Mouse (Mus musculus) liver, embryonic 15.5 days (tissue): ENCODE measurements at regions not wholly inside any gene's neighbourhood (a gene's known extent, or its start where the extent isn't known, plus 50 kb on each side); places are given as distances from the start of the nearest gene placed in this dataset.

ENCODE experiments used
- ATAC-seq: fragments of 200-750 bp; cut with Nextera tagmentation; 2 replicates; pipeline ENCODE4 v1.8.0; 2017; ENCODE audit warnings: moderate number of reproducible peaks, mild to moderate bottlenecking, moderate library complexity; ENCODE audit not compliant: insufficient read depth
- H3K27ac ChIP-seq: fragments of 300-500 bp; sonication (generic); replicated peaks from 2 replicates; pipeline ENCODE4 v1.5.1; 2015; ENCODE audit warnings: mild to moderate bottlenecking, inconsistent platforms
- H3K27me3 ChIP-seq: fragments of 300-500 bp; sonication (generic); 2 replicates; pipeline ENCODE4 v1.6.1; 2015; ENCODE audit warnings: mild to moderate bottlenecking, inconsistent platforms
- H3K36me3 ChIP-seq: fragments of 300-500 bp; sonication (generic); replicated peaks from 2 replicates; pipeline ENCODE4 v1.6.1; 2015; ENCODE audit warnings: moderate library complexity, mild to moderate bottlenecking, inconsistent platforms
- H3K4me1 ChIP-seq: fragments of 300-500 bp; sonication (generic); replicated peaks from 2 replicates; pipeline ENCODE4 v1.6.1; 2015; ENCODE audit warnings: inconsistent platforms
- H3K4me2 ChIP-seq: fragments of 300-500 bp; sonication (generic); 2 replicates; pipeline ENCODE4 v1.6.1; 2015; ENCODE audit warnings: moderate library complexity, mild to moderate bottlenecking, inconsistent platforms
- H3K4me3 ChIP-seq: fragments of 300-500 bp; sonication (generic); replicated peaks from 2 replicates; pipeline ENCODE4 v1.5.1; 2015; ENCODE audit warnings: mild to moderate bottlenecking, inconsistent platforms
- H3K9ac ChIP-seq: fragments of 300-500 bp; sonication (generic); 2 replicates; pipeline ENCODE4 v1.6.1; 2015; ENCODE audit warnings: moderate library complexity, mild to moderate bottlenecking, inconsistent platforms
- H3K9me3 ChIP-seq: fragments of 300-500 bp; sonication (generic); replicated peaks from 2 replicates; pipeline ENCODE4 v1.6.1; 2016; ENCODE audit warnings: inconsistent platforms
- WGBS: fragments of 180-500 bp; shearing (Covaris S2); methylation state at CpG from one replicate; pipeline ENCODE4 v1.1.7; 2015; ENCODE audit warnings: mixed read lengths; ENCODE audit not compliant: insufficient replicate concordance; 5-methylcytosine and 5-hydroxymethylcytosine counted together

DNA sequence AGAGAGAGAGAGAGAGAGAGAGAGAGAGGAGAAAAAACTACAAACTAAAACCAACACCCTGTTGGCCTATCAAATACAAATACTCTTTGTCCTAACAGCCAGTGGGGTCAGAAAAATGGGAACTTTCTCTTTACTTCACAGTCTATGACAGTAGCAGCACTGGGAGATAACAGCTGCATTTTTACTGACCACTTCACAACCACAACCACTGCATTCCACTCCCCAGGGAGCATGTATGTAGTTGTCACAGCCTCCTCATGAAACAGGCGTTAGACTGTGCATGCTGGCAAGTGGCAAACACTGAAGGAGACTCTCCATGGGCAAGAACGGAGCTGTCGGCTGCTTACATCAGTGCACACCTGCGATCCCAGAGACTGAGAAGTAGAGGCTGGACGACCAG, 196.2 kb upstream of the Jmjd1c start:
- H3K4me1 ChIP-seq, result peaks cover 9% of the 10 kb centered on the region; the same call in 1 of the 2 replicates
- no peaks in the 10 kb centered on the region for H3K27me3 ChIP-seq
- H3K4me2 ChIP-seq, result no peak overlapping the region
- H3K4me3 ChIP-seq, result no peak overlapping the region
- no peak for ATAC-seq
- no peaks in the 10 kb centered on the region for H3K9me3 ChIP-seq
- H3K27ac ChIP-seq, result no peak overlapping the region
- 69% methylated on average over 5 of the region's 5 CpGs for WGBS
- no peak overlapping the region for H3K9ac ChIP-seq
- H3K36me3 ChIP-seq, result no peaks in the 10 kb centered on the region

DNA sequence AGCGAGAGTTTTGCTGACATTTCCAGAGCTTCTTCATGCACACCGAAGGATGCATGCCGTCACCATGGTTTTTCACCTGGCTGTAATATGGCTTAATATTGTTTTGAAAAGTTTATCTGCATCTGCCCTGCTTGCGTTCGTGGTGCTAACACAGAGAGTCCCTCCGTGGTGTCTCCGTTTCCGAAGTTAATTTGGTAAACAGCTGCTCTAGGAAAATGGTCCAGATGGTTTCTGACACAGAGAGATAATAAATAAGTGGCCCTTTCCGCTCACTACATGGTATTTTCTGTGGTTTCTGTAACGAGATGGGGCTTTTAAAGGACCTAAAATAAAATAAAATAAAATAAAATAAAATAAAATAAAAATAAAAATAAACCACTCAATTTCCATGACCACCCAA, 195.1 kb upstream of the Jmjd1c start:
- no peak overlapping the region for H3K9ac ChIP-seq
- no peaks in the 10 kb centered on the region for H3K36me3 ChIP-seq
- no peak for ATAC-seq
- H3K27ac ChIP-seq, result no peak overlapping the region
- H3K9me3 ChIP-seq, result no peaks in the 10 kb centered on the region
- no peak overlapping the region for H3K4me2 ChIP-seq
- 36% methylated on average over 10 of the region's 10 CpGs for WGBS
- H3K4me3 ChIP-seq, result no peak overlapping the region
- H3K27me3 ChIP-seq, result no peaks in the 10 kb centered on the region
- H3K4me1 ChIP-seq, result peaks cover 9% of the 10 kb centered on the region; the same call in 1 of the 2 replicates

DNA sequence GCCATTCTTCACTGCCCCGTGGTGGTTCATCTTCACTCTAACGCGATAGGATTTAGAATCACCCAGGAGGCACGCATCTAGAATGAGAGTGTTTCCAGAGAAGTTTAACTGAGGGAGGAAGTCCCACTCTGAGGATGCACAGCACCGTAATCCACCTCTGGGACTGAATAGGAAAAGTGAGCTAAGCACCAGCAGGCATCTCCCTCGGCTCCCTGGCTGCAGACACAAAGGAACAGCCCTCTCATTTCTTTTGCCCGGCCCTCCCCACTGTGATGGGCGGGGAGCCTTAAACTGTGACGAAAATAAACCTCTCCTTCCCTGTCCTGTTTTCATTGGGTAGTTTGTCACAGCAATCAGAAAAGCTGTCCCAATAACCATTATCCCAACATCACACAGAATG, 194.1 kb upstream of the Jmjd1c start:
- Histone ChIP-seq H3K27me3 (no peaks in the 10 kb centered on the region), H3K36me3 (no peaks in the 10 kb centered on the region), H3K4me1 (peaks cover 9% of the 10 kb centered on the region; the same call in 1 of the 2 replicates), H3K4me2 (peak overlapping the region; percentile 41), H3K4me3 (no peak overlapping the region), H3K9ac (no peak overlapping the region), H3K9me3 (no peaks in the 10 kb centered on the region), H3K27ac (no peak overlapping the region)
- 10% methylated on average over 9 of the region's 9 CpGs for WGBS
- no peak for ATAC-seq

DNA sequence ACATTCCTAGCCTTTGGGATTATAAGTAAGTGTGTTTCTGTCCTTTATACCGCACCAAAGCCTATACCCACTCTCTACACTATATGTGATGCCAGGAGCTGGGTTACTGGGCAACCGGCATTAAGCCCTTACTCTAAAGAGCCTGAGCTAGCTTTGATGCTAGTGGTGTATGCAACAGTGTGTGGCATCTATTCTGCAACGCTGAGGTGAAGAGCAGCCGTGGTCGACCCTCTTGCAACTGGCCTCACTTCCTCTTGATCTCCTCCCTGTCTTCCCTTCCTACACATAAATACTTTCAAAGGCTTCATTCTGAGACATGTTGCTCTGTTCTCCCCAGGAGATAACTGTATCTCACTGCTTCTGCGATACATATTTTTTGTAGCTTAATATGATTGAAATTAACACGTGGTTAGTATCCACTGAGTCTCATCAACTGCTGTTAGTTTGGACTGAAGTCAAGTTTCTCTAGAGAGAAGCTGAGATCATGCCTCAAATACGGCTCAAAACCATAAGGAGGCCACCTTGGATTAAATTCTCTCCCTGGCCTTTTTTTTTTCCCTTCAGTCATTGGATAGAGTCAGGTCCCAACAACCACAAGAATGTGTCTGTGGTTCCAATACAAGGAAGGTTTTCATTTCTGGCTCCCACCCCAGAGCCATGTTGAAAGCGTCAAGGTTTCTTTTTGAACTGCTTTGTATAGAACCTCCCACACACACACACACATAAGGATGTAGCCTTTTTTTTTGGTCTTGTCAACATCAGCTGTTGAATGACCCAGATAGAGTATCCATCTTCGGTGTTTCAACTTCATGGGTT, 191.2 kb upstream of the Jmjd1c start:
- Histone ChIP-seq H3K36me3 (no peaks in the 10 kb centered on the region), H3K27me3 (no peaks in the 10 kb centered on the region), H3K9me3 (no peaks in the 10 kb centered on the region), H3K4me2 (no peak overlapping the region), H3K4me3 (no peak overlapping the region), H3K4me1 (peaks cover 19% of the 10 kb centered on the region; the same call in 1 of the 2 replicates), H3K9ac (no peak overlapping the region), H3K27ac (no peak overlapping the region)
- WGBS, result 52% methylated on average over 10 of the region's 10 CpGs
- ATAC-seq, result no peak

DNA sequence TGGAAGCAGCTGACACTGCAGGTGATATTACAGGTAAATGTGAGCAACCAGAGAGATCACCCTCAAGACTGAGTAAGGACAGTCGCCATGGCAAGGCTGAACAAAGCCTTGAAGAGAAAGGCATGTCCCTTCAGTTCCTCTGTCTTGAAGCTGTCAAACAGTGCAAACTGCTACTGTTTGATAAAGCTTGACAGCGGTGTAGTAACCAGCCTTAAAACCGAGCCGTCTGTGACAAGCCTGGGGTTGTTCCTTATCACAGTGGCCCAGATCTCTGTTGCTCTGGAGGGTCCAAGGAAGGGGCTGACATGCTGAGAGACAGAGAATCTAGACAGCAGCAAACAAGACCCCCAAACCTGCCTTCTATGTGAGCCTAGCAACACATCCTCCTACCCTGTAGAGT, 188.1 kb upstream of the Jmjd1c start:
- no peak overlapping the region for H3K27ac ChIP-seq
- peak; percentile 55; the same call in 1 of the 2 replicates for ATAC-seq
- H3K4me3 ChIP-seq, result no peak overlapping the region
- H3K4me2 ChIP-seq, result no peak overlapping the region
- no peaks in the 10 kb centered on the region for H3K27me3 ChIP-seq
- H3K9me3 ChIP-seq, result no peaks in the 10 kb centered on the region
- peaks cover 28% of the 10 kb centered on the region for H3K4me1 ChIP-seq
- H3K9ac ChIP-seq, result no peak overlapping the region
- 12% methylated on average over 4 of the region's 4 CpGs for WGBS
- no peaks in the 10 kb centered on the region for H3K36me3 ChIP-seq

DNA sequence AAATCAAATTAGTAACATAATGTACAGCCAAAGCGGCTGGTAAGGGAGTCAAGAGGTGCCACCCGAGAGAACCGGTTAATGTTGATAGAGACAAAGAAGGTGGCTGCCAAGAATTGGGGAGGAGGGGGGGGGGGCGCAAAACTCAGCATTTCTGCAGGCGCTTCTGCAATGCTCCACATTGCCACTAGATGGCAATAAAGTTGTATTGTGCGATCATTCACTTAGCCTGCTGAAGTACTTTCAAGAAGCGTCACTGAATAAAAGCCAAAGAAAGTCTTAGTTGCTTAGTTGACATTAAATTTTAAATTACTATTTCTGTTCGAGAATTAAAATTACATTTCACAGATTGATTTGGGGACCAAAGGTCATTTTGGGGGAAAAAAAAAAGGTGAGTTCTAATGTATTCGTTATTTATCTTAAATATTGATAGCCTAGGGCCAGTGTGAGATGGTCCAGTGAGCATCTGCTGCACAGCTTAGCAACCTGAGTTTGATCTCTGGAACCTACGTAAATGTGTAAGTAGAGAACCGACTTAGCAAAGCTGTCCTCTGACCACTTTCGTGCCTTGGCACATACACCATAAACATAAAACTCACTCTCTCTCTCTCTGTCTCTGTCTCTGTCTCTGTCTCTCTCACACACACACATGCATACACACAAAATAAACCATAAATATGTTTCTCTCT, 186.6 kb upstream of the Jmjd1c start:
- no peak for ATAC-seq
- no peaks in the 10 kb centered on the region for H3K9me3 ChIP-seq
- 16% methylated on average over 12 of the region's 12 CpGs for WGBS
- no peak overlapping the region for H3K9ac ChIP-seq
- no peak overlapping the region for H3K4me2 ChIP-seq
- no peak overlapping the region for H3K27ac ChIP-seq
- H3K4me1 ChIP-seq, result peaks cover 38% of the 10 kb centered on the region
- no peaks in the 10 kb centered on the region for H3K36me3 ChIP-seq
- no peak overlapping the region for H3K4me3 ChIP-seq
- H3K27me3 ChIP-seq, result no peaks in the 10 kb centered on the region

DNA sequence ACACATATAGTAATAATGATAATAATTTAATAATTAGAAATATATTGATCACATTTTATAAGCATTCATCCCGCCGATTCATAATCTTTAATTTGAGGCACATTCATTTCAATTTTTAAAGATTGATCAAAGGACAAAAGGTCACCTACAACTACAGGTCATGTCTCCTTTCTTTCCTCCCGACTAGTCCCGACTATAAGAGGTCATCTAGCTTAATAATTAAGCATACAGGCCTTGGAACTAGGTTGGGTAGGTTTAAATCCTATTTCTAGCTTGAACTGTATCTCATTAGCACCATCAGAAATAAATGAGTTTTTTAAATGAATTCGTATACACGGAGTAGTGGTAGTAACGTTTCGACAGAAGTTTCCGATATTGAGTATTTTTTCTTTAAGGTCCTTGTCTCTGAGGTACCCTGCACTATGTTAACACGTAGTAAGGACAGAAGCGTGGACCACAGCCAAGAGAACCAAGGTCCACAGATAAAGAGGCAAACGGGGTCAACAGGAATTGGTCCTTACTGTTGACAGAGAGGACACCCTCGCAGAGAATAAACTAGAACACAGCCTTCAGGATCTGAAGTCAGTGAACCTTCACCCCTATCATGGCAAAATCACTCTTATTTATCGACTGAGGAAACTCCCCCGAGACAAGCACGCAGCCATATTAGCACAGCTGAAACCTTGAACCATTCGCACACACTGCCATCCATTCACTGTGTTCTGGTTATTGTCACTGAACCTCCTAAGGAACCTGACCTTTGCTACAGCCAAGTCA, 185.8 kb upstream of the Jmjd1c start:
- Histone ChIP-seq H3K9me3 (no peaks in the 10 kb centered on the region), H3K36me3 (no peaks in the 10 kb centered on the region), H3K4me3 (no peak overlapping the region), H3K27me3 (no peaks in the 10 kb centered on the region), H3K9ac (no peak overlapping the region), H3K4me1 (peaks cover 43% of the 10 kb centered on the region), H3K4me2 (0 out of 2 replicates have a peak overlapping the region, but pooled peaks have one; percentile 7), H3K27ac (no peak overlapping the region)
- 51% methylated on average over 17 of the region's 17 CpGs for WGBS
- peak; percentile 65 for ATAC-seq

DNA sequence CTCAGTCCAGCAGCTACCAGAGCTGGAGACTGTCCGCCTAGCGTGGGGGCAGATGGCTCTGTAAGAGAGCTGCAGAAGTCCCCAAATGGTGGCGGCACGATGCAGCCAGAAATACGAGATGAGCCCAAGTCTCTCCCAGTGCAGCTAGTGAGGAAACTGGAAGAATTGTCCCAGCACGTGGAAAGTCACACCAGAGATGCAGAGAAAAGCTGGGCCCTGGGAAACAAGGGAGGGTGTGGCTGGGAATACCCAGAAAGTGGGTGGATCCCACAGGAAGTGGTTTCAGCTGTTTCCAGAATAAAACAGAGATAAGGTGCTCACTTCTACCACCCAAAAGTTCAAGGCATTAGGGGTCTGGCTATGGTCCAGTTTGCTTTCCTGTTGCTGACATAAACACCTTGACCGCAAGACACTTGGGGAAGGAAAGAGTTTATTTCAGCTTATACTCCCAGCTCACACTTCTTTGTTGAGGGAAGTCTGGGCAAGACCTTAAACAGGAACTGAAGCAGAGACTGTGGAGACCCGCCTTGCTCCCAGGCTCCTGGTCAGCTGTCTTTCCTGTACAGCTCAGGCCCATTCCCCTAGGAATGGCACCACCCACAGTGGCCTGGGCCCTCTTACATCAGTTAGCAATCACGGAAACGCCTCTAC, 184.5 kb upstream of the Jmjd1c start:
- no peak overlapping the region for H3K9ac ChIP-seq
- no peaks in the 10 kb centered on the region for H3K27me3 ChIP-seq
- H3K4me1 ChIP-seq, result peaks cover 43% of the 10 kb centered on the region
- no peaks in the 10 kb centered on the region for H3K36me3 ChIP-seq
- H3K27ac ChIP-seq, result peak overlapping the region; percentile 16; the same call in 1 of the 2 replicates
- H3K4me2 ChIP-seq, result peak overlapping the region; percentile 1; the same call in 1 of the 2 replicates
- no peaks in the 10 kb centered on the region for H3K9me3 ChIP-seq
- no peak for ATAC-seq
- H3K4me3 ChIP-seq, result no peak overlapping the region
- WGBS, result 12% methylated on average over 10 of the region's 10 CpGs

DNA sequence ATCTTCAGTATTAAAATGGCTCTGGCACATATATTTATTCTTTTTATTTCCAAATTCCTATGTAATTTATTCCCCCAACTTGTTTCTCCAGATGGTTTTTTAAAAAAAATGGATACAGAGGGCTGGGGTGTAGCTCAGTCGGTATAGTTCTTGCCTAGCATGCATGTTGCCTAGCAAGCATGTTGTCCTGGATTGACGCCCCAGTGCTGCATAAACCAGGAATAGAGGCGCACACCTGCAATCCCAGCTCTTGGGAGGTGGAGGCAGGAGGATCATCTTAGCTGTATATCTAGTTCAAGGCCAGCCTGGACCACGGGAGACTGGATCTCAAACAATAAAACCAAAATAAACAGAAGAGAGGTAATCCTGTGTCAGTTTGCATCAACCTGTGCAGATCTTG, 183.5 kb upstream of the Jmjd1c start:
- H3K36me3 ChIP-seq, result no peaks in the 10 kb centered on the region
- no peak for ATAC-seq
- 67% methylated on average over 4 of the region's 4 CpGs for WGBS
- H3K4me2 ChIP-seq, result no peak overlapping the region
- no peak overlapping the region for H3K27ac ChIP-seq
- peaks cover 43% of the 10 kb centered on the region for H3K4me1 ChIP-seq
- H3K4me3 ChIP-seq, result no peak overlapping the region
- H3K27me3 ChIP-seq, result no peaks in the 10 kb centered on the region
- no peak overlapping the region for H3K9ac ChIP-seq
- H3K9me3 ChIP-seq, result no peaks in the 10 kb centered on the region

DNA sequence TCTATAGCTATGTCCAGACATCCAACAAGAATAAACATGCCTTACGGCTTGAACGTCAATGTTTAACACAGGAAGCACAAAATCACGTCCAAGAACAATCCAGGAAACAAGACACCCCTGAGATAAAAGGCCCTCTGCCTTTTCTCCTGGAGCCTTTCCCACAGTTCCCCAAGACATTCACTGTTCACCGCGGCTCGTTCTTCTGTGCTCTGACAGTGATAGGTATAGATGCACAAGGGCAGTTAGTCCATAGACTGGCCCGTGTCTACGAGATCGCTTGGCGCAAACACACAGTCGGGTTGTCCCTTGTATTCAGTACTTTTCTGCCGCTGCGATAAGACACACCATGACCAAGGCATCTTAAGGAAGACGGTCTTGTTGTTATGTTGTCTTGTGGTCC, 182.7 kb upstream of the Jmjd1c start:
- Histone ChIP-seq H3K9me3 (no peaks in the 10 kb centered on the region), H3K4me3 (no peak overlapping the region), H3K4me1 (peaks cover 40% of the 10 kb centered on the region), H3K27ac (no peak overlapping the region), H3K9ac (no peak overlapping the region), H3K27me3 (no peaks in the 10 kb centered on the region), H3K4me2 (no peak overlapping the region), H3K36me3 (no peaks in the 10 kb centered on the region)
- WGBS, result 37% methylated on average over 14 of the region's 14 CpGs
- ATAC-seq, result no peak
